Mouse (Mus musculus) lung, adult 2 months (tissue): ENCODE measurements around the gene Tbc1d12.

Experiments
- CTCF ChIP-seq: fragments of 200-500 bp; IDR thresholded peaks from 2 replicates; pipeline ENCODE4 v1.5.1; 2011; ENCODE audit warnings: mild to moderate bottlenecking, low read length, control low read depth; ENCODE audit not compliant: insufficient read depth
- POLR2A ChIP-seq: fragments of 200-500 bp; IDR thresholded peaks from 2 replicates; pipeline ENCODE4 v1.6.1; 2011; ENCODE audit warnings: low read depth, mild to moderate bottlenecking, control low read depth, low read length, borderline replicate concordance; ENCODE audit errors: extremely low read depth

GRCm38 (mm10) chr19:38931566-38931890, 95.1 kb downstream of the Tbc1d12 start:
- TF ChIP-seq POLR2A = no peak
- no peak for TF ChIP-seq CTCF
